Mouse (Mus musculus) intestine, embryonic 15.5 days (tissue): ENCODE data around the gene Ehd2. TPM values are rescaled to one million over a fixed set of nuclear protein-coding genes. Genes with fewer than 3 reads are reported as not detected.
"Not testable (repeated sequence)": the region's sequence is repeated elsewhere in the genome, so short reads cannot be mapped to it uniquely, and the experiment has no call there.

ENCODE experiments used
- ATAC-seq: fragments of 200-750 bp; cut with Nextera tagmentation; 2 replicates; pipeline ENCODE4 v1.8.0; 2017; ENCODE audit warnings: moderate TSS enrichment, moderate library complexity
- H3K27ac ChIP-seq: fragments of 300-500 bp; sonication (generic); 2 replicates; pipeline ENCODE4 v1.5.1; 2015; ENCODE audit warnings: mild to moderate bottlenecking, inconsistent platforms
- H3K27me3 ChIP-seq: fragments of 300-500 bp; sonication (generic); replicated peaks from 2 replicates; pipeline ENCODE4 v1.6.1; 2015; ENCODE audit warnings: inconsistent platforms
- H3K36me3 ChIP-seq: fragments of 300-500 bp; sonication (generic); 2 replicates; pipeline ENCODE4 v1.6.1; 2015; ENCODE audit warnings: inconsistent platforms
- H3K4me1 ChIP-seq: fragments of 300-500 bp; sonication (generic); replicated peaks from 2 replicates; pipeline ENCODE4 v1.6.1; 2015; ENCODE audit warnings: inconsistent platforms
- H3K4me2 ChIP-seq: fragments of 300-500 bp; sonication (generic); replicated peaks from 2 replicates; pipeline ENCODE4 v1.6.1; 2015; ENCODE audit warnings: mild to moderate bottlenecking, inconsistent platforms
- H3K4me3 ChIP-seq: fragments of 300-500 bp; sonication (generic); replicated peaks from 2 replicates; pipeline ENCODE4 v1.5.1; 2015; ENCODE audit warnings: inconsistent platforms
- H3K9ac ChIP-seq: fragments of 300-500 bp; sonication (generic); 2 replicates; pipeline ENCODE4 v1.6.1; 2015; ENCODE audit warnings: inconsistent platforms
- H3K9me3 ChIP-seq: fragments of 300-500 bp; sonication (generic); 2 replicates; pipeline ENCODE4 v1.6.1; 2016; ENCODE audit warnings: inconsistent platforms
- WGBS: fragments of 180-500 bp; shearing (Covaris S2); methylation state at CpG from one replicate; pipeline ENCODE4 v1.1.7; 2015; 5-methylcytosine and 5-hydroxymethylcytosine counted together
- polyA plus RNA-seq: library from polyadenylated mRNA; unstranded; fragments of >200 nt; fragmentation: Nextera tagmentation; extraction: Ambion mirVana; gene quantifications from 2 replicates; pipeline ENCODE4 v1.2.1, GENCODE M21; 2015

Ehd2 gene
- polyA plus RNA-seq, 1 experiment from 2014 or later = 50.9 TPM

DNA sequence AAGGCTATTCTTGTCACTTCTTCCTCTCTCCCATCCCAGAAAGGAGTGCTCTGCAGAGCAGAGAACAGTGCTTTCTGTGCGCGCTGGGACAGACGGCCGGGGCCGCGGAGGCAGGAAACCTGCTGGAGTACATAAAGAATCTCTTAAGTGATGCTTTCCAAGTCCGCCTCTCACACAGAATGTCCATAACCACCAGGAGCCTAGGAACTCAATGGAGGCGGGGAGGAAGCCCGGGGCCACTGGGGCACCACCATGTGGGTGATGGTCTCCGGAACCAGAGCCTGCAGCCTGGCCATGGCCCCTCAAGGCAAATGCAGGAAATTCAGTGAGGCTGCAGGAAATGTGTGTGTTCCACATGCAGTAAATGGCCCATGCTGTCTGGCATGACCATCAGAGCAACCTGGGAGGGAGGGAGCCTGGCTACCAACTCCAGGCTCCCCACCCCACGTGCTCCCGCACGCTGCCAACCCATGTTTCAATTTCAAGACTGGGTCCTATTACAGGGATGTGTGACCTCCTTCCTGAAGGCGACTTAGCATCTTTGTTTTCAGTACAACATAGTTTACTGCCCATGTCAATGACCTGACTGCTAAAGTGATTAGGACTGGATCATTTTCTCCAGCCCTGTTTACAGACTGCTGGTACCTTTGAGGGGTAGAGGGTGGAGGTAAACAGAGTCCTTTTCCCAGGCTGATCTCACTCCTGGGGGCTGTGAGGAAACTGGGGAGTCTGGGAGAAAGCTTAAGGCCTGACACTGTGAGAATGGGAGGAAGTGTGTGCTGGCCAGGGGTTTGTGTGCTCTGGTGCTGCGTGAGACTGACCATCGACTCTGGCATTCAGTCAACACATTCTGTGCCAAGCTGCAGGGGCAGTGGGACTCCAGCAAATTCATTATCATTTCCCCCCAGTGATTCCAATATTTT, 33.7 kb downstream of the Ehd2 start:
- no peak overlapping the region for H3K4me2 ChIP-seq
- H3K9ac ChIP-seq = no peak overlapping the region
- no peaks in the 10 kb centered on the region for H3K9me3 ChIP-seq
- no peaks in the 10 kb centered on the region for H3K4me1 ChIP-seq
- H3K27ac ChIP-seq = peak overlapping the region; percentile 23; the same call in 1 of the 2 replicates
- WGBS = 52% methylated on average over 16 of the region's 16 CpGs
- H3K4me3 ChIP-seq = no peak overlapping the region
- H3K27me3 ChIP-seq = no peaks in the 10 kb centered on the region
- ATAC-seq = no peak
- peaks cover 16% of the 10 kb centered on the region for H3K36me3 ChIP-seq

- no peak overlapping the region for H3K4me2 ChIP-seq
- WGBS = 71% methylated on average over 3 of the region's 3 CpGs
- no peak overlapping the region for H3K4me3 ChIP-seq
- no peak overlapping the region for H3K27ac ChIP-seq
- no peaks in the 10 kb centered on the region for H3K36me3 ChIP-seq
- H3K9me3 ChIP-seq = no peaks in the 10 kb centered on the region
- no peaks in the 10 kb centered on the region for H3K27me3 ChIP-seq
- ATAC-seq = no peak
- H3K9ac ChIP-seq = no peak overlapping the region
- no peaks in the 10 kb centered on the region for H3K4me1 ChIP-seq
Observed at GRCm38 (mm10) chr7:15931635-15932034, 35.7 kb downstream of the Ehd2 start.

GRCm38 (mm10) chr7:15930543-15930942, 36.8 kb downstream of the Ehd2 start:
- no peak for ATAC-seq
- no peak overlapping the region for H3K4me2 ChIP-seq
- no peaks in the 10 kb centered on the region for H3K36me3 ChIP-seq
- no peaks in the 10 kb centered on the region for H3K9me3 ChIP-seq
- H3K27ac ChIP-seq = no peak overlapping the region
- H3K27me3 ChIP-seq = no peaks in the 10 kb centered on the region
- no peak overlapping the region for H3K4me3 ChIP-seq
- no peaks in the 10 kb centered on the region for H3K4me1 ChIP-seq
- WGBS = 65% methylated on average over 2 of the region's 2 CpGs
- H3K9ac ChIP-seq = no peak overlapping the region

GRCm38 (mm10) chr7:15929910-15930309, 37.5 kb downstream of the Ehd2 start:
- Histone ChIP-seq H3K4me3 (no peak overlapping the region), H3K36me3 (no peaks in the 10 kb centered on the region), H3K27me3 (no peaks in the 10 kb centered on the region), H3K9me3 (no peaks in the 10 kb centered on the region), H3K4me2 (no peak overlapping the region), H3K9ac (no peak overlapping the region), H3K27ac (no peak overlapping the region), H3K4me1 (no peaks in the 10 kb centered on the region)
- peak; percentile 78 for ATAC-seq
- 27% methylated on average over 4 of the region's 4 CpGs for WGBS

GRCm38 (mm10) chr7:15922220-15922773, 45.1 kb downstream of the Ehd2 start, which contains the start of gene Selenow:
Selenow (minus strand) TSS chr7:15922402.
- H3K36me3 ChIP-seq = peaks cover 19% of the 10 kb centered on the region; the same call in 1 of the 2 replicates
- no peaks in the 10 kb centered on the region for H3K9me3 ChIP-seq
- peak within 1 kb of the TSS; percentile 75 for H3K4me3 ChIP-seq
- peaks cover 20% of the 10 kb centered on the region for H3K4me1 ChIP-seq
- H3K27ac ChIP-seq = peak within 1 kb of the TSS; percentile 76
- peak within 1 kb of the TSS; percentile 81 for H3K4me2 ChIP-seq
- peak within 1 kb of the TSS; percentile 67 for H3K9ac ChIP-seq
- no peaks in the 10 kb centered on the region for H3K27me3 ChIP-seq
- under 1% methylated on average over 33 of the region's 33 CpGs for WGBS
- peak; percentile 97 for ATAC-seq

DNA sequence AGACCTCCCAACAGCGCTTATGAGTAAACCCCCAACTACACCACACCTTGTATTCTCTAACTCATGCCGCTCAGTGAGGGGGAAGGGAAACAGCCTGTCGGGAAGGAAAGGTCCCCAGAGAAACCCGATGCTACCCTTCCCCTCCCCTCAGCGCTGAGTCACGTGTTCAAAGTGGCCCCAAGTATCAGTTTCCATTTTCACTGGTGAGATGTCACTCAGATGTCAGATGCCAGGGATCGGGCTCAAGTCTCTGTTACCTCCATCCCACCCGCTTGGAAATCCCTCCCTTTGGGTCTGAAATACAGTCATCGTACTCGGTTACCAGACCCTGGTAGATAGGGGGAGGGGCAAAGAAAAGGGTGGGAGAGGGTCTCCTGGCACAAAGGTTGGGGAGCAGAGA, 45.6 kb downstream of the Ehd2 start:
- Histone ChIP-seq H3K4me1 (peaks cover 20% of the 10 kb centered on the region), H3K9me3 (no peaks in the 10 kb centered on the region), H3K4me2 (peak overlapping the region; percentile 81), H3K9ac (peak overlapping the region; percentile 67), H3K36me3 (peaks cover 19% of the 10 kb centered on the region; the same call in 1 of the 2 replicates), H3K27me3 (no peaks in the 10 kb centered on the region), H3K4me3 (peak overlapping the region; percentile 75), H3K27ac (peak overlapping the region; percentile 76)
- under 1% methylated on average over 10 of the region's 10 CpGs for WGBS
- peak; percentile 67 for ATAC-seq

DNA sequence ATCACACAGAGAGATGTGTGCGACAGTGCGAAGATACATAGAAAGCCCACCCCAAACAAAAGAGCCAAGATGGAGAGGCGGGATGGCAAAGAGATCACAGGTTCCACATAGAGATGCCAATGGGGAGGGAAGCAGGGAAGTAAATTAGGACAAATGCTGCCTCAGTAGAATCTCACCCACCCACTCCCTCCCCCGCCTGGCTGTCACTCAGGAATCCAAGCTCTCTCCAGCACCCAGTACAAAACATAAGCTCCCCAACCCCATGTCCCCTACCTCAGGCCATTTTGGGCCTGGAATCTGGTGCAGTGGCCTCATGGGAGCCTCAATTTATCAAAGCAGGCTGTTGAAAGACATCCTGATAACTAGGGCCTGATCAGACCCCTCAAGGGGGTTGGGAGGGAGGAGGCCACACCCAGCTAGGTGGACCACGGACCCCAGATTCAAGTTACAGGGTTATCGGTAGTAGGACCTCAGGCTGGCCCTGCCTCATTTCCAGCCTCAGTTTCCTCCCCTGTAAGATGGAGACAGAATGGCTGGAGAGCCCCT, 46.6 kb downstream of the Ehd2 start:
- H3K9ac ChIP-seq = peak overlapping the region; percentile 67
- H3K4me2 ChIP-seq = peak overlapping the region; percentile 81
- peaks cover 19% of the 10 kb centered on the region; the same call in 1 of the 2 replicates for H3K36me3 ChIP-seq
- ATAC-seq = no peak
- no peak overlapping the region for H3K27ac ChIP-seq
- no peaks in the 10 kb centered on the region for H3K27me3 ChIP-seq
- H3K9me3 ChIP-seq = no peaks in the 10 kb centered on the region
- H3K4me3 ChIP-seq = peak overlapping the region; percentile 75
- WGBS = 87% methylated on average over 6 of the region's 6 CpGs
- peaks cover 20% of the 10 kb centered on the region for H3K4me1 ChIP-seq

GRCm38 (mm10) chr7:15919947-15920346, 47.4 kb downstream of the Ehd2 start:
- 95% methylated on average over 9 of the region's 9 CpGs for WGBS
- no peaks in the 10 kb centered on the region for H3K27me3 ChIP-seq
- H3K36me3 ChIP-seq = peaks cover 19% of the 10 kb centered on the region; the same call in 1 of the 2 replicates
- no peak for ATAC-seq
- H3K9me3 ChIP-seq = no peaks in the 10 kb centered on the region
- no peak overlapping the region for H3K9ac ChIP-seq
- peak overlapping the region; percentile 81; the same call in 1 of the 2 replicates for H3K4me2 ChIP-seq
- peaks cover 20% of the 10 kb centered on the region for H3K4me1 ChIP-seq
- no peak overlapping the region for H3K4me3 ChIP-seq
- H3K27ac ChIP-seq = no peak overlapping the region

DNA sequence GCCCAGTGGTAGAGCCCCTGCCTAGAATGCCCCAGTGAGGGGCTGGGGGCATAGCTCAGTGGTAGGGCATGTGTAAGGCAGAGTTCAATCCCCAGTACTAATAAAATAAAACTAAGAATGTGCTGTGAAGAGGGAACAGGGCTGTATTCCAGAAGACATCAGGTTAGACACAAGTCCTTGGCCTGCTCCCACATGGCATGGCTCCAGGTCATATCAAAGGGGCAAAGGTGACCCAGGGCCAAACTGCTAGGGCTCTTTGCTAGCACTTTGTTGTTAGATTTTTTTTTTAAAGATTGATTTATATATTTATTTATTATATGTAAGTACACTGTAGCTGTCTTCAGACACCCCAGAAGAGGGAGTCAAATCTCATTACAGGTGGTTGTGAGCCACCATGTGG, 49.0 kb downstream of the Ehd2 start:
- Histone ChIP-seq H3K4me3 (no peak overlapping the region), H3K27me3 (no peaks in the 10 kb centered on the region), H3K36me3 (peaks cover 19% of the 10 kb centered on the region; the same call in 1 of the 2 replicates), H3K27ac (no peak overlapping the region), H3K4me2 (no peak overlapping the region), H3K4me1 (peaks cover 18% of the 10 kb centered on the region), H3K9me3 (no peaks in the 10 kb centered on the region), H3K9ac (no peak overlapping the region)
- ATAC-seq = no peak

GRCm38 (mm10) chr7:15916996-15917395, 50.4 kb downstream of the Ehd2 start:
- Histone ChIP-seq H3K36me3 (peaks cover 19% of the 10 kb centered on the region; the same call in 1 of the 2 replicates), H3K4me3 (no peak overlapping the region), H3K27me3 (no peaks in the 10 kb centered on the region), H3K9me3 (no peaks in the 10 kb centered on the region), H3K4me1 (peaks cover 13% of the 10 kb centered on the region), H3K27ac (no peak overlapping the region), H3K9ac (no peak overlapping the region), H3K4me2 (no peak overlapping the region)
- 84% methylated on average over 4 of the region's 4 CpGs for WGBS
- no peak for ATAC-seq

GRCm38 (mm10) chr7:15916134-15916723, 51.1 kb downstream of the Ehd2 start:
- no peak overlapping the region for H3K4me3 ChIP-seq
- no peaks in the 10 kb centered on the region for H3K9me3 ChIP-seq
- H3K27me3 ChIP-seq = no peaks in the 10 kb centered on the region
- peaks cover 19% of the 10 kb centered on the region; the same call in 1 of the 2 replicates for H3K36me3 ChIP-seq
- WGBS = 70% methylated on average over 3 of the region's 3 CpGs
- peaks cover 12% of the 10 kb centered on the region for H3K4me1 ChIP-seq
- no peak overlapping the region for H3K9ac ChIP-seq
- ATAC-seq = no peak
- no peak overlapping the region for H3K27ac ChIP-seq
- H3K4me2 ChIP-seq = no peak overlapping the region

- not testable (repeated sequence) for H3K4me2 ChIP-seq, H3K27me3 ChIP-seq, H3K27ac ChIP-seq, ATAC-seq, H3K4me3 ChIP-seq, H3K4me1 ChIP-seq, H3K9ac ChIP-seq, H3K9me3 ChIP-seq
- H3K36me3 ChIP-seq = peaks cover 19% of the 10 kb centered on the region; the same call in 1 of the 2 replicates
- WGBS = 87% methylated on average over 4 of the region's 4 CpGs
Observed at GRCm38 (mm10) chr7:15915695-15916094, 51.7 kb downstream of the Ehd2 start.
